Mouse (Mus musculus) ES-E14 (cell line): Measurements from ENCODE around the gene Arl15. TPM values are rescaled to one million over a fixed set of nuclear protein-coding genes. Genes with fewer than 3 reads are reported as not detected.
"Not testable (repeated sequence)": the region's sequence is repeated elsewhere in the genome, so short reads cannot be mapped to it uniquely, and the experiment has no call there.

Experiments used
- DNase-seq: peaks from one replicate; pipeline ENCODE4 v3.0.0-alpha.2; 2013; ENCODE audit warnings: low read depth, low spot score
- H3K27ac ChIP-seq: 2 replicates; pipeline ENCODE4 v1.5.1; 2012; ENCODE audit warnings: low read depth, mild to moderate bottlenecking, low read length, moderate library complexity, mixed read lengths; ENCODE audit not compliant: poor library complexity, insufficient read depth, severe bottlenecking
- H3K36me3 ChIP-seq: 2 replicates; pipeline ENCODE4 v1.6.1; 2012; ENCODE audit warnings: mild to moderate bottlenecking, low read length, moderate library complexity, mixed read lengths; ENCODE audit not compliant: control insufficient read depth, poor library complexity, insufficient read depth, severe bottlenecking
- H3K4me1 ChIP-seq, 2 experiments: fragments of 150-350 bp in 1 of 2; sonication (generic) in 1 of 2; 2 replicates each; pipeline ENCODE4 v1.6.1; 2012; ENCODE audit warnings: low read length in 2 of 2, mild to moderate bottlenecking in 1 of 2, mixed read lengths in 1 of 2; ENCODE audit not compliant: control insufficient read depth in 2 of 2, insufficient read depth in 2 of 2, poor library complexity in 1 of 2
- H3K4me3 ChIP-seq, 2 experiments: fragments of 150-350 bp in 1 of 2; sonication (generic) in 1 of 2; 2 replicates each; pipeline ENCODE4 v1.5.1; 2012; ENCODE audit warnings: low read length in 2 of 2, low read depth in 1 of 2, mild to moderate bottlenecking in 1 of 2, mixed read lengths in 1 of 2; ENCODE audit not compliant: insufficient read depth in 1 of 2, poor library complexity in 1 of 2, severe bottlenecking in 1 of 2
- H3K9ac ChIP-seq: 2 replicates; pipeline ENCODE4 v1.6.1; 2012; ENCODE audit warnings: low read depth, mild to moderate bottlenecking, low read length, mixed read lengths; ENCODE audit not compliant: poor library complexity, insufficient read depth, severe bottlenecking
- H3K9me3 ChIP-seq: fragments of 150-350 bp; sonication (generic); 2 replicates; pipeline ENCODE4 v1.6.1; 2012; ENCODE audit warnings: low read depth, mild to moderate bottlenecking, low read length; ENCODE audit not compliant: control insufficient read depth, insufficient read depth
- CHD2 ChIP-seq: IDR thresholded peaks from 2 replicates; pipeline ENCODE4 v1.6.1; 2014; ENCODE audit warnings: mild to moderate bottlenecking, low read depth, low read length, inconsistent platforms
- HCFC1 ChIP-seq: IDR thresholded peaks from 2 replicates; pipeline ENCODE4 v1.6.1; 2012; ENCODE audit warnings: low read length, inconsistent platforms, borderline replicate concordance; ENCODE audit not compliant: insufficient read depth
- MAFK ChIP-seq: IDR thresholded peaks from 2 replicates; pipeline ENCODE4 v1.6.1; 2014; ENCODE audit warnings: mild to moderate bottlenecking, low read depth, low read length, inconsistent platforms; ENCODE audit not compliant: insufficient read depth
- ZC3H11A ChIP-seq: IDR thresholded peaks from 2 replicates; pipeline ENCODE4 v1.6.1; 2012; ENCODE audit warnings: low read depth, mild to moderate bottlenecking, inconsistent platforms, low read length, borderline replicate concordance
- ZNF384 ChIP-seq: IDR thresholded peaks from 2 replicates; pipeline ENCODE4 v1.6.1; 2012; ENCODE audit warnings: low read depth, low read length, inconsistent platforms
- in situ Hi-C, 2 experiments: fragments of 600-800 bp; cut with MboI; formaldehyde crosslinking; loops; one replicate each; pipeline ENCODE4 v1.15.1; 2025; ENCODE audit warnings: low sequenced_read_pairs in 2 of 2, inconsistent platforms in 1 of 2; ENCODE audit not compliant: unreplicated experiment in 2 of 2
- total RNA-seq: library from RNA; depleted of rRNA; stranded (reverse); fragments of 300-350 nt; gene quantifications from 2 replicates; pipeline ENCODE4 v1.2.3, GENCODE M21; 2012

Gene Arl15
- total RNA-seq, 1 experiment = 15.1 TPM

GRCm38 (mm10) chr13:113775244-113776140 is 18.8 kb upstream of the Arl15 start:
- TF ChIP-seq CHD2 = no peak
- no peak for TF ChIP-seq MAFK
- no peak for TF ChIP-seq ZNF384
- TF ChIP-seq ZC3H11A = no peak
- TF ChIP-seq HCFC1 = no peak
- no peaks in the 10 kb centered on the region for H3K9me3 ChIP-seq
- H3K36me3 ChIP-seq = no peaks in the 10 kb centered on the region
- in situ Hi-C loops = no loop called here
- no peak overlapping the region for H3K9ac ChIP-seq
- no peak overlapping the region for H3K27ac ChIP-seq
- no peak for DNase-seq
- H3K4me1 ChIP-seq = peaks cover 0 to 12% of the 10 kb centered on the region in 2 experiments; a peak in 3 of 4 replicates
- no peak overlapping the region for H3K4me3 ChIP-seq

- Histone ChIP-seq H3K36me3 (no peaks in the 10 kb centered on the region), H3K4me1 (peaks cover 0 to 2% of the 10 kb centered on the region in 2 experiments; a peak in 1 of 4 replicates), H3K9me3 (no peaks in the 10 kb centered on the region), H3K27ac (no peak overlapping the region), H3K4me3 (no peak overlapping the region), H3K9ac (no peak overlapping the region)
- in situ Hi-C loops = no loop called here
- DNase-seq = no peak
- TF ChIP-seq HCFC1 (no peak), CHD2 (no peak), ZC3H11A (no peak), ZNF384 (no peak), MAFK (no peak)
These were observed 8.5 kb upstream of the Arl15 start for GRCm38 (mm10) chr13:113785803-113786202.

GRCm38 (mm10) chr13:113787136-113787535 is 7.2 kb upstream of the Arl15 start:
- H3K27ac ChIP-seq = no peak overlapping the region
- TF ChIP-seq HCFC1 = no peak
- TF ChIP-seq MAFK = no peak
- TF ChIP-seq ZC3H11A = no peak
- TF ChIP-seq CHD2 = no peak
- no peak for TF ChIP-seq ZNF384
- no peak overlapping the region for H3K9ac ChIP-seq
- peaks cover 0 to 2% of the 10 kb centered on the region in 2 experiments; a peak in 1 of 4 replicates for H3K4me1 ChIP-seq
- no peaks in the 10 kb centered on the region for H3K9me3 ChIP-seq
- H3K4me3 ChIP-seq = no peak overlapping the region
- in situ Hi-C loops = no loop called here
- H3K36me3 ChIP-seq = no peaks in the 10 kb centered on the region
- DNase-seq = no peak

GRCm38 (mm10) chr13:113790016-113790415 is 4.3 kb upstream of the Arl15 start:
- H3K27ac ChIP-seq, H3K9ac ChIP-seq, H3K36me3 ChIP-seq, in situ Hi-C loops, H3K4me3 ChIP-seq, H3K9me3 ChIP-seq, DNase-seq, H3K4me1 ChIP-seq: not testable (repeated sequence)

- in situ Hi-C loops = no loop called here
- Histone ChIP-seq H3K9ac (peak overlapping the region; percentile 23; the same call in 1 of the 2 replicates), H3K4me3 (peak overlapping the region; percentile 30 to 48), H3K9me3 (no peaks in the 10 kb centered on the region), H3K36me3 (no peaks in the 10 kb centered on the region), H3K27ac (peak overlapping the region; percentile 82), H3K4me1 (peaks cover 0 to 6% of the 10 kb centered on the region in 2 experiments; a peak in 2 of 4 replicates)
- no peak for DNase-seq
- peak; percentile 69; the same call in 1 of the 2 replicates for TF ChIP-seq ZNF384
- TF ChIP-seq HCFC1 = no peak
These were observed 668 bp upstream of the Arl15 start for GRCm38 (mm10) chr13:113793637-113794036.
